Mouse (Mus musculus) limb, embryonic 13.5 days (tissue): Measurements from ENCODE around the gene Sparcl1. TPM values are rescaled to one million over a fixed set of nuclear protein-coding genes. Genes with fewer than 3 reads are reported as not detected.

Source experiments
- ATAC-seq: fragments of 200-750 bp; cut with Nextera tagmentation; 2 replicates; pipeline ENCODE4 v1.8.0; 2017; ENCODE audit warnings: low read depth, moderate number of reproducible peaks, moderate TSS enrichment; ENCODE audit not compliant: low FRiP score
- H3K27ac ChIP-seq: fragments of 300-500 bp; sonication (generic); 2 replicates; pipeline ENCODE4 v1.5.1; 2015; ENCODE audit warnings: inconsistent platforms, mild to moderate bottlenecking, moderate library complexity
- H3K27me3 ChIP-seq: fragments of 300-500 bp; sonication (generic); 2 replicates; pipeline ENCODE4 v1.6.1; 2015; ENCODE audit warnings: mild to moderate bottlenecking, inconsistent platforms
- H3K36me3 ChIP-seq: fragments of 300-500 bp; sonication (generic); 2 replicates; pipeline ENCODE4 v1.6.1; 2015; ENCODE audit warnings: inconsistent platforms, mild to moderate bottlenecking, moderate library complexity
- H3K4me1 ChIP-seq: fragments of 300-500 bp; sonication (generic); 2 replicates; pipeline ENCODE4 v1.6.1; 2015; ENCODE audit warnings: inconsistent platforms
- H3K4me2 ChIP-seq: fragments of 300-500 bp; sonication (generic); replicated peaks from 2 replicates; pipeline ENCODE4 v1.6.1; 2015; ENCODE audit warnings: inconsistent platforms, mild to moderate bottlenecking, moderate library complexity
- H3K4me3 ChIP-seq: fragments of 300-500 bp; sonication (generic); 2 replicates; pipeline ENCODE4 v1.5.1; 2015; ENCODE audit warnings: moderate library complexity, mild to moderate bottlenecking, inconsistent platforms
- H3K9ac ChIP-seq: fragments of 300-500 bp; sonication (generic); 2 replicates; pipeline ENCODE4 v1.6.1; 2015; ENCODE audit warnings: mild to moderate bottlenecking, inconsistent platforms
- H3K9me3 ChIP-seq: fragments of 300-500 bp; sonication (generic); 2 replicates; pipeline ENCODE4 v1.6.1; 2016; ENCODE audit warnings: inconsistent platforms
- WGBS: fragments of 180-500 bp; shearing (Covaris S2); methylation state at CpG from one replicate; pipeline ENCODE4 v1.1.7; 2015; 5-methylcytosine and 5-hydroxymethylcytosine counted together
- polyA plus RNA-seq: library from polyadenylated mRNA; unstranded; fragments of >200 nt; fragmentation: Nextera tagmentation; extraction: Ambion mirVana; gene quantifications from 2 replicates; pipeline ENCODE4 v1.2.1, GENCODE M21; 2015

Gene Sparcl1
- polyA plus RNA-seq, 1 experiment from 2014 or later, result 50.6 TPM

- no peak within 1 kb of the TSS for H3K27ac ChIP-seq
- no peaks in the 10 kb centered on the region for H3K36me3 ChIP-seq
- no peak within 1 kb of the TSS for H3K9ac ChIP-seq
- no peaks in the 10 kb centered on the region for H3K9me3 ChIP-seq
- H3K27me3 ChIP-seq, result peaks cover 5% of the 10 kb centered on the region; the same call in 1 of the 2 replicates
- no peak for ATAC-seq
- peak within 1 kb of the TSS; percentile 23; the same call in 1 of the 2 replicates for H3K4me2 ChIP-seq
- 92% methylated on average over 7 of the region's 7 CpGs for WGBS
- no peak within 1 kb of the TSS for H3K4me3 ChIP-seq
- peaks cover 18% of the 10 kb centered on the region for H3K4me1 ChIP-seq
These were observed 36.0 kb downstream of the Sparcl1 start, which contains the start of gene Gm17660 for GRCm38 (mm10) chr5:104077508-104077907. Gene Gm17660 (minus strand): TSS chr5:104077608.

GRCm38 (mm10) chr5:104076361-104076760, 37.2 kb downstream of the Sparcl1 start:
- no peaks in the 10 kb centered on the region for H3K36me3 ChIP-seq
- peaks cover 5% of the 10 kb centered on the region; the same call in 1 of the 2 replicates for H3K27me3 ChIP-seq
- ATAC-seq, result no peak
- peak overlapping the region; percentile 23; the same call in 1 of the 2 replicates for H3K4me2 ChIP-seq
- 21% methylated on average over 10 of the region's 10 CpGs for WGBS
- H3K4me3 ChIP-seq, result no peak overlapping the region
- peaks cover 18% of the 10 kb centered on the region for H3K4me1 ChIP-seq
- H3K9me3 ChIP-seq, result no peaks in the 10 kb centered on the region
- H3K9ac ChIP-seq, result no peak overlapping the region
- H3K27ac ChIP-seq, result no peak overlapping the region

- H3K9me3 ChIP-seq, result no peaks in the 10 kb centered on the region
- no peak for ATAC-seq
- H3K4me1 ChIP-seq, result peaks cover 18% of the 10 kb centered on the region
- no peak overlapping the region for H3K4me3 ChIP-seq
- H3K9ac ChIP-seq, result no peak overlapping the region
- WGBS, result 34% methylated on average over 12 of the region's 12 CpGs
- H3K4me2 ChIP-seq, result no peak overlapping the region; the same call in 1 of the 2 replicates
- peaks cover 5% of the 10 kb centered on the region; the same call in 1 of the 2 replicates for H3K27me3 ChIP-seq
- H3K27ac ChIP-seq, result no peak overlapping the region
- H3K36me3 ChIP-seq, result no peaks in the 10 kb centered on the region
These were observed 39.1 kb downstream of the Sparcl1 start for GRCm38 (mm10) chr5:104074388-104074787.

GRCm38 (mm10) chr5:104073602-104074001, 39.9 kb downstream of the Sparcl1 start:
- H3K4me2 ChIP-seq, result no peak overlapping the region
- peak; percentile 91 for ATAC-seq
- WGBS, result 72% methylated on average over 5 of the region's 5 CpGs
- H3K4me3 ChIP-seq, result no peak overlapping the region
- H3K9ac ChIP-seq, result no peak overlapping the region
- no peaks in the 10 kb centered on the region for H3K9me3 ChIP-seq
- no peak overlapping the region for H3K27ac ChIP-seq
- peaks cover 5% of the 10 kb centered on the region; the same call in 1 of the 2 replicates for H3K27me3 ChIP-seq
- H3K36me3 ChIP-seq, result no peaks in the 10 kb centered on the region
- peaks cover 18% of the 10 kb centered on the region for H3K4me1 ChIP-seq

DNA sequence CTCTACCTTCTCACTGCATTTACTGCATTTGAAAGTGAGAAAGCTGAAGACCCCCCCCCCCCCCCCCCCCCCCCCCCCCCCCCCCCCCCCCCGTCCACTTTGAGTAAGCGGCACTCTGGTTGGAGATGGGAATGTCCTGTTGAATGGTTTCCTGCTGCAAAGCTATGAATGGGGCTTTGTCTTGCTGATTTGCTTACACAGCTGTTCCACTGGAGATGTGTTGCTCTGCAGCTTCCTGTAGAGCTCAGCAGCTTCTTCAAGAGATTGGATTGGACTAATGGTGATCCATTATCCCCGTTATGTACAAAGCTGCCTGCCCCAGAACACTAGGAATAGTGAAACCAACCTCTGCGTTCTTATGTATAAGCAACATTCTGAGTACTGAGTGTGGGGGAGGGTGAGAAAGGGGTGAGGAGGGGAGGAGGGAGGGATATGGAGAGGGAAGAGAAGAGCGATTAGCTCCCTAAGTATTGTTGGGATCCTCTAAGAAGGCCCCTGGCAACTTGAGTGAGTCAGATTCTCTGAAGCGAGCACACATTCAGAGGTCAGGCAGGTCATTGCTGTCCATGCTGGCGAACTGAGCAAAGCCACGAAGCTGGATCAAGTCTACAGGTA, 41.2 kb downstream of the Sparcl1 start:
- H3K27ac ChIP-seq, result 0 out of 2 replicates have a peak overlapping the region, but pooled peaks have one; percentile 17
- H3K4me1 ChIP-seq, result peaks cover 18% of the 10 kb centered on the region
- 48% methylated on average over 6 of the region's 8 CpGs for WGBS
- H3K9ac ChIP-seq, result no peak overlapping the region
- H3K9me3 ChIP-seq, result no peaks in the 10 kb centered on the region
- peaks cover 5% of the 10 kb centered on the region; the same call in 1 of the 2 replicates for H3K27me3 ChIP-seq
- peak; percentile 90 for ATAC-seq
- H3K36me3 ChIP-seq, result no peaks in the 10 kb centered on the region
- H3K4me2 ChIP-seq, result no peak overlapping the region
- H3K4me3 ChIP-seq, result no peak overlapping the region

- H3K9me3 ChIP-seq, result no peaks in the 10 kb centered on the region
- H3K27ac ChIP-seq, result no peak overlapping the region
- no peak for ATAC-seq
- peaks cover 5% of the 10 kb centered on the region; the same call in 1 of the 2 replicates for H3K27me3 ChIP-seq
- 88% methylated on average over 4 of the region's 4 CpGs for WGBS
- H3K4me2 ChIP-seq, result no peak overlapping the region
- H3K4me3 ChIP-seq, result no peak overlapping the region
- H3K4me1 ChIP-seq, result peaks cover 10% of the 10 kb centered on the region
- no peak overlapping the region for H3K9ac ChIP-seq
- no peaks in the 10 kb centered on the region for H3K36me3 ChIP-seq
These were observed 42.5 kb downstream of the Sparcl1 start for GRCm38 (mm10) chr5:104071048-104071447.

GRCm38 (mm10) chr5:104068751-104069150, 44.8 kb downstream of the Sparcl1 start:
- Histone ChIP-seq H3K9ac (no peak overlapping the region), H3K4me1 (no peaks in the 10 kb centered on the region), H3K4me3 (no peak overlapping the region), H3K27me3 (no peaks in the 10 kb centered on the region), H3K9me3 (no peaks in the 10 kb centered on the region), H3K36me3 (peaks cover 12% of the 10 kb centered on the region), H3K27ac (no peak overlapping the region), H3K4me2 (no peak overlapping the region)
- WGBS, result 86% methylated on average over 7 of the region's 7 CpGs
- no peak for ATAC-seq

- Histone ChIP-seq H3K27ac (no peak overlapping the region), H3K4me3 (no peak overlapping the region), H3K9ac (no peak overlapping the region), H3K4me1 (no peaks in the 10 kb centered on the region), H3K9me3 (no peaks in the 10 kb centered on the region), H3K4me2 (no peak overlapping the region), H3K27me3 (no peaks in the 10 kb centered on the region), H3K36me3 (peaks cover 68% of the 10 kb centered on the region)
- 92% methylated on average over 11 of the region's 11 CpGs for WGBS
- ATAC-seq, result no peak
These were observed 50.6 kb downstream of the Sparcl1 start for GRCm38 (mm10) chr5:104062773-104063551.

DNA sequence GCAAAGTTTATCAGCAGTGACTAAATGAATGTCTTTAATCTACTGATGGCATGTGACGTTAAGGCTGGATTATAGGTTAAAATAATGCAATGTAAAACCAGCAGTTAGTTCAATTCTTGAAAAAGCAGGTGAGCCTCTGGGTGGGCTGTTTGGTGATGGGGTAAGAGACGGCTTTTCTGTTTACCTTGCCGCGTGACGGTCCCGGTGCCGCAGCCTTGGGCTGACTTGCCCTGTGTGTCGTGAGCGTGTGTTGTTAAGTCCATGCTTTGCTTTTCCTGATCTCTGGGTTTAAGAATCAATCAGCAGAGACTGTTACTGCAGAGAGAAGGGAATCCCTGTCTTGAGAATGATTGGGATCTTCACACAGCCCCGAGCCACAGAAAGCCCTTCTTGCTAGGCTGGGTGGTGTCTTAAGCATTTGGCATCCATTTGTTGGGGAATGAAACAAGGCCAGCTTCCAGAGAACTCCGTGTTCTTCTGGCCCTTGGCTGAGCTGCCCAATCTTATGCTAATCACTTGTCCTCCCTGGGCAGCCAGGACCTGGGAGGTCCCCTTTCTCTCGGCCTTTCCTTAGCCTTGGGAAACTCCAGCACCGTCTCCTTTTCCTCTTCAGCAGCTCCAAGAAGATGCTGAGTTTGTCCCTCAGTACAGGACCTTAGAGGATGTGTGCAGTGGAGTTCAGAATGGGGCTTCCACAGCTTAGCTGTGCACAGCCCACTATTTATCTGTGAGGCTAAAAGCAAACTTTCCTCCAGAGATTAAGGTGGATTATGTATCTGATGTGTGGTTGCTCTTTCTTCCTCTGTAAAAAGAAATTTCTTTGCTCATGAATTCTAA, 51.4 kb downstream of the Sparcl1 start:
- no peak overlapping the region for H3K9ac ChIP-seq
- H3K27me3 ChIP-seq, result no peaks in the 10 kb centered on the region
- ATAC-seq, result no peak
- no peak overlapping the region for H3K4me3 ChIP-seq
- H3K4me1 ChIP-seq, result no peaks in the 10 kb centered on the region
- no peak overlapping the region for H3K4me2 ChIP-seq
- H3K9me3 ChIP-seq, result no peaks in the 10 kb centered on the region
- no peak overlapping the region for H3K27ac ChIP-seq
- 85% methylated on average over 13 of the region's 13 CpGs for WGBS
- peaks cover 73% of the 10 kb centered on the region for H3K36me3 ChIP-seq

DNA sequence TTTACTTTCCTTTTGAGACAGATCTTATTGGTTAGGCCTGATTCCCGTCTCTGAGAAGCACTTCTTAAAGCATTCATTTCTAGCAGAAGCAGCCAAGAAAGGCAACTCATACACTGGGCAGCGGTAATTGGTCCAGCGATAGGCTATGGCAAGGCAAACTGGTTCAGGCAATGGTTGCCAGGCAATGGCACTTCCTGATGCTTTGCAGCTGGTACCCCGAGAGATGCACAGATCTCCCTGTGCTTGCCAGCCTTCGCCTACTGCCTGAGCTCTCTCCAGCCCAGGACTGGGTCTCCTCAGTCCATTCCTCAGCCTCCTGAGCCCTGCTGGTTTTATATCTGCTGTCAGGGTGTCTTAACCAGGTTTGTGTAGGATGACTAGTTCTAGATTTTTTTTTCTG, 53.1 kb downstream of the Sparcl1 start:
- 93% methylated on average over 5 of the region's 5 CpGs for WGBS
- Histone ChIP-seq H3K36me3 (peaks cover 81% of the 10 kb centered on the region), H3K27me3 (no peaks in the 10 kb centered on the region)

GRCm38 (mm10) chr5:104059628-104060027, 53.9 kb downstream of the Sparcl1 start:
- WGBS, result 74% methylated on average over 9 of the region's 9 CpGs
- H3K27me3 ChIP-seq, result no peaks in the 10 kb centered on the region
- H3K4me3 ChIP-seq, result no peak overlapping the region
- H3K9me3 ChIP-seq, result no peaks in the 10 kb centered on the region
- H3K9ac ChIP-seq, result no peak overlapping the region
- no peaks in the 10 kb centered on the region for H3K4me1 ChIP-seq
- peaks cover 78% of the 10 kb centered on the region for H3K36me3 ChIP-seq
- H3K4me2 ChIP-seq, result no peak overlapping the region
- H3K27ac ChIP-seq, result no peak overlapping the region
- no peak for ATAC-seq

More for the DNA sequence above, 53.1 kb downstream of the Sparcl1 start:
- H3K9me3 ChIP-seq, result no peaks in the 10 kb centered on the region
- H3K4me1 ChIP-seq, result no peaks in the 10 kb centered on the region
- H3K4me2 ChIP-seq, result no peak overlapping the region
- H3K4me3 ChIP-seq, result no peak overlapping the region
- no peak for ATAC-seq
- no peak overlapping the region for H3K27ac ChIP-seq
- no peak overlapping the region for H3K9ac ChIP-seq

GRCm38 (mm10) chr5:104058021-104058420, 55.5 kb downstream of the Sparcl1 start:
- Histone ChIP-seq H3K9ac (no peak overlapping the region), H3K9me3 (no peaks in the 10 kb centered on the region), H3K27ac (no peak overlapping the region), H3K4me1 (no peaks in the 10 kb centered on the region), H3K4me2 (no peak overlapping the region), H3K36me3 (peaks cover 65% of the 10 kb centered on the region), H3K4me3 (no peak overlapping the region), H3K27me3 (no peaks in the 10 kb centered on the region)
- no peak for ATAC-seq
- WGBS, result 64% methylated on average over 15 of the region's 15 CpGs
